Mouse (Mus musculus): ENCODE data around the gene Sh3bgrl2. TPM values are rescaled to one million over a fixed set of nuclear protein-coding genes. Genes with fewer than 3 reads are reported as not detected.

The Sh3bgrl2 gene
- polyA plus RNA-seq, 1 experiment: 41.9 TPM

- DNase-seq (ENCODE audit: extremely low spot score in 1 of 2, low spot score in 1 of 2): no peak
These were observed 8.9 kb downstream of the Sh3bgrl2 start for GRCm38 (mm10) chr9:83556780-83557771.

GRCm38 (mm10) chr9:83560670-83561069 is 12.5 kb downstream of the Sh3bgrl2 start:
- no peak for DNase-seq (ENCODE audit: extremely low spot score in 1 of 2, low spot score in 1 of 2)

- DNase-seq (ENCODE audit: extremely low spot score in 1 of 2, low spot score in 1 of 2): no peak
These were observed 14.8 kb downstream of the Sh3bgrl2 start for GRCm38 (mm10) chr9:83562889-83563288.

GRCm38 (mm10) chr9:83563808-83564549 is 15.9 kb downstream of the Sh3bgrl2 start:
- no peak for DNase-seq (ENCODE audit: extremely low spot score in 1 of 2, low spot score in 1 of 2)

- no peak for DNase-seq (ENCODE audit: extremely low spot score in 1 of 2, low spot score in 1 of 2)
These were observed 17.0 kb downstream of the Sh3bgrl2 start for GRCm38 (mm10) chr9:83564934-83565652.

- no peak for DNase-seq (ENCODE audit: extremely low spot score in 1 of 2, low spot score in 1 of 2)
These were observed 18.0 kb downstream of the Sh3bgrl2 start for GRCm38 (mm10) chr9:83566141-83566540.

GRCm38 (mm10) chr9:83568125-83568524 is 20.0 kb downstream of the Sh3bgrl2 start:
- DNase-seq (ENCODE audit: extremely low spot score in 1 of 2, low spot score in 1 of 2): no peak

- DNase-seq (ENCODE audit: extremely low spot score in 1 of 2, low spot score in 1 of 2): no peak
These were observed 20.8 kb downstream of the Sh3bgrl2 start for GRCm38 (mm10) chr9:83568937-83569336.

- DNase-seq (ENCODE audit: extremely low spot score in 1 of 2, low spot score in 1 of 2): no peak
These were observed 21.8 kb downstream of the Sh3bgrl2 start for GRCm38 (mm10) chr9:83569898-83570297.

GRCm38 (mm10) chr9:83571315-83571714 is 23.2 kb downstream of the Sh3bgrl2 start:
- DNase-seq (ENCODE audit: extremely low spot score in 1 of 2, low spot score in 1 of 2): no peak

- no peak for DNase-seq (ENCODE audit: extremely low spot score in 1 of 2, low spot score in 1 of 2)
These were observed 24.2 kb downstream of the Sh3bgrl2 start for GRCm38 (mm10) chr9:83572326-83572725.

GRCm38 (mm10) chr9:83572870-83573269 is 24.7 kb downstream of the Sh3bgrl2 start:
- no peak for DNase-seq (ENCODE audit: extremely low spot score in 1 of 2, low spot score in 1 of 2)

GRCm38 (mm10) chr9:83573588-83573987 is 25.5 kb downstream of the Sh3bgrl2 start:
- DNase-seq (ENCODE audit: extremely low spot score in 1 of 2, low spot score in 1 of 2): no peak

- DNase-seq (ENCODE audit: extremely low spot score in 1 of 2, low spot score in 1 of 2): no peak
These were observed 27.3 kb downstream of the Sh3bgrl2 start for GRCm38 (mm10) chr9:83575403-83575802.

GRCm38 (mm10) chr9:83576018-83576688 is 28.0 kb downstream of the Sh3bgrl2 start:
- DNase-seq (ENCODE audit: extremely low spot score in 1 of 2, low spot score in 1 of 2): no peak

- DNase-seq (ENCODE audit: extremely low spot score in 1 of 2, low spot score in 1 of 2): peak in 1 of 2 experiments; percentile 56
These were observed 28.5 kb downstream of the Sh3bgrl2 start for GRCm38 (mm10) chr9:83576689-83577057.

GRCm38 (mm10) chr9:83577260-83577659 is 29.1 kb downstream of the Sh3bgrl2 start:
- no peak for DNase-seq (ENCODE audit: extremely low spot score in 1 of 2, low spot score in 1 of 2)

- DNase-seq (ENCODE audit: extremely low spot score in 1 of 2, low spot score in 1 of 2): no peak
These were observed 30.9 kb downstream of the Sh3bgrl2 start for GRCm38 (mm10) chr9:83579049-83579448.

GRCm38 (mm10) chr9:83582748-83583147 is 34.6 kb downstream of the Sh3bgrl2 start:
- no peak for DNase-seq (ENCODE audit: extremely low spot score in 1 of 2, low spot score in 1 of 2)

Data from frontal cortex, adult 2 months (tissue).